Mouse (Mus musculus): ENCODE measurements around the gene Lima1.

Gene Lima1

GRCm38 (mm10) chr15:99736675-99737074 lies 138.6 kb downstream of the Lima1 start:
- no peak for DNase-seq (ENCODE audit: low read depth, low spot score)

- DNase-seq (ENCODE audit: low read depth, low spot score) = no peak
Observed at GRCm38 (mm10) chr15:99735631-99736030, 139.6 kb downstream of the Lima1 start.

- DNase-seq (ENCODE audit: low read depth, low spot score) = no peak
Observed at GRCm38 (mm10) chr15:99733186-99733585, 142.1 kb downstream of the Lima1 start.

GRCm38 (mm10) chr15:99731678-99732077 lies 143.6 kb downstream of the Lima1 start:
- DNase-seq (ENCODE audit: low read depth, low spot score) = no peak

- no peak for DNase-seq (ENCODE audit: low read depth, low spot score)
Observed at GRCm38 (mm10) chr15:99731167-99731566, 144.1 kb downstream of the Lima1 start.

GRCm38 (mm10) chr15:99729056-99729783 lies 146.0 kb downstream of the Lima1 start:
- no peak for DNase-seq (ENCODE audit: low read depth, low spot score)

Measured in c-Kit-negative CD71-positive TER-119-positive erythroid progenitor cells, embryonic 14.5 days (primary cell).